Mouse (Mus musculus) cortical plate, adult 2 months (tissue): ENCODE results near the gene Adgrg3. TPM values are rescaled to one million over a fixed set of nuclear protein-coding genes. Genes with fewer than 3 reads are reported as not detected.

ENCODE experiments used
- H3K27ac ChIP-seq: fragments of 200-500 bp; 2 replicates; pipeline ENCODE4 v1.5.1; 2012; ENCODE audit warnings: low read length, control low read depth, inconsistent platforms; ENCODE audit not compliant: insufficient read depth
- H3K4me1 ChIP-seq: fragments of 200-500 bp; 2 replicates; pipeline ENCODE4 v1.6.1; 2011; ENCODE audit warnings: low read length; ENCODE audit not compliant: control insufficient read depth, insufficient read depth
- H3K4me3 ChIP-seq: fragments of 200-500 bp; 2 replicates; pipeline ENCODE4 v1.5.1; 2011; ENCODE audit warnings: mild to moderate bottlenecking, low read length, control low read depth; ENCODE audit not compliant: insufficient read depth
- CTCF ChIP-seq: fragments of 200-500 bp; IDR thresholded peaks from 2 replicates; pipeline ENCODE4 v1.5.1; 2011; ENCODE audit warnings: mild to moderate bottlenecking, control low read depth, low read length; ENCODE audit not compliant: insufficient read depth; ENCODE audit errors: extremely low read depth
- POLR2A ChIP-seq: fragments of 200-500 bp; IDR thresholded peaks from 2 replicates; pipeline ENCODE4 v1.6.1; 2011; ENCODE audit warnings: mild to moderate bottlenecking, low read length, control low read depth; ENCODE audit not compliant: insufficient read depth; ENCODE audit errors: extremely low read depth
- polyA plus RNA-seq: library from polyadenylated mRNA; depleted of rRNA; stranded (reverse); fragments of >200 nt; gene quantifications from 2 replicates; pipeline ENCODE4 v1.2.3, GENCODE M21; 2012; rRNA removed

The Adgrg3 gene
- polyA plus RNA-seq, 1 experiment = 0.40 TPM

- Histone ChIP-seq H3K4me3 (no peak overlapping the region), H3K4me1 (no peaks in the 10 kb centered on the region), H3K27ac (no peak overlapping the region)
- TF ChIP-seq POLR2A (no peak), CTCF (no peak)
These were observed 58.0 kb downstream of the Adgrg3 start for GRCm38 (mm10) chr8:95075504-95075903.

GRCm38 (mm10) chr8:95076151-95076550 is 58.7 kb downstream of the Adgrg3 start:
- no peaks in the 10 kb centered on the region for H3K4me1 ChIP-seq
- no peak overlapping the region for H3K27ac ChIP-seq
- H3K4me3 ChIP-seq = no peak overlapping the region
- no peak for TF ChIP-seq CTCF
- TF ChIP-seq POLR2A = no peak

- Histone ChIP-seq H3K4me1 (peaks cover 4% of the 10 kb centered on the region), H3K27ac (no peak overlapping the region), H3K4me3 (no peak overlapping the region)
- TF ChIP-seq POLR2A (no peak), CTCF (no peak)
These were observed 60.6 kb downstream of the Adgrg3 start for GRCm38 (mm10) chr8:95078055-95078454.

GRCm38 (mm10) chr8:95079305-95079704 is 61.8 kb downstream of the Adgrg3 start:
- no peak overlapping the region for H3K27ac ChIP-seq

GRCm38 (mm10) chr8:95080381-95081341 is 63.2 kb downstream of the Adgrg3 start, which contains the start of gene Katnb1:
Gene Katnb1, plus strand, starts transcription at chr8:95081186.
- Histone ChIP-seq H3K4me1 (peaks cover 4% of the 10 kb centered on the region), H3K4me3 (peak within 1 kb of the TSS; percentile 61), H3K27ac (no peak within 1 kb of the TSS)
- TF ChIP-seq POLR2A (peak; percentile 86), CTCF (no peak)

More at GRCm38 (mm10) chr8:95079305-95079704, 61.8 kb downstream of the Adgrg3 start:
- no peak overlapping the region for H3K4me3 ChIP-seq
- H3K4me1 ChIP-seq = peaks cover 4% of the 10 kb centered on the region
- TF ChIP-seq POLR2A (no peak), CTCF (no peak)

GRCm38 (mm10) chr8:95081650-95082049 is 64.2 kb downstream of the Adgrg3 start:
- no peak for TF ChIP-seq POLR2A
- TF ChIP-seq CTCF = no peak
- Histone ChIP-seq H3K4me1 (peaks cover 4% of the 10 kb centered on the region), H3K27ac (no peak overlapping the region), H3K4me3 (peak overlapping the region; percentile 61)

- TF ChIP-seq CTCF (no peak), POLR2A (no peak)
- Histone ChIP-seq H3K4me3 (no peak overlapping the region), H3K4me1 (peaks cover 4% of the 10 kb centered on the region), H3K27ac (no peak overlapping the region)
These were observed 66.8 kb downstream of the Adgrg3 start for GRCm38 (mm10) chr8:95084261-95084660.

GRCm38 (mm10) chr8:95084744-95085431 is 67.4 kb downstream of the Adgrg3 start:
- Histone ChIP-seq H3K4me1 (peaks cover 4% of the 10 kb centered on the region), H3K27ac (no peak overlapping the region), H3K4me3 (no peak overlapping the region)
- TF ChIP-seq POLR2A (no peak), CTCF (no peak)

- TF ChIP-seq CTCF = no peak
- Histone ChIP-seq H3K4me1 (peaks cover 4% of the 10 kb centered on the region), H3K4me3 (no peak overlapping the region), H3K27ac (no peak overlapping the region)
These were observed 68.1 kb downstream of the Adgrg3 start for GRCm38 (mm10) chr8:95085432-95086141.

GRCm38 (mm10) chr8:95093574-95093973 is 76.1 kb downstream of the Adgrg3 start:
- Histone ChIP-seq H3K4me1 (no peaks in the 10 kb centered on the region), H3K27ac (no peak overlapping the region), H3K4me3 (no peak overlapping the region)
- TF ChIP-seq POLR2A (no peak), CTCF (no peak)

Other genes starting within 250 kb of the Adgrg3 start
- 654 and 664 TPM in 2 replicates for gene Cx3cl1, start 245.7 kb upstream of the Adgrg3 start, polyA plus RNA-seq
- 4.4 TPM in 2 replicates for gene Ccl17, start 207.2 kb upstream of the Adgrg3 start, polyA plus RNA-seq
- gene Coq9, start 179.4 kb upstream of the Adgrg3 start, polyA plus RNA-seq = 103 and 110 TPM in 2 replicates
- 38.2 and 39.1 TPM in 2 replicates for gene Ciapin1, start 179.3 kb upstream of the Adgrg3 start, polyA plus RNA-seq
- gene Polr2c, start 160.2 kb upstream of the Adgrg3 start, polyA plus RNA-seq = 108 and 117 TPM in 2 replicates
- 15.1 and 15.9 TPM in 2 replicates for gene Dok4, start 141.4 kb upstream of the Adgrg3 start, polyA plus RNA-seq
- 2.1 and 3.0 TPM in 2 replicates for gene Ccdc102a, start 99.6 kb upstream of the Adgrg3 start, polyA plus RNA-seq
- 0.06 and 0.10 TPM in 2 replicates for gene Adgrg5, start 94.0 kb upstream of the Adgrg3 start, polyA plus RNA-seq
- 63.4 and 63.8 TPM in 2 replicates for gene Adgrg1, start 42.9 kb upstream of the Adgrg3 start, polyA plus RNA-seq
- gene Drc7, start 37.4 kb downstream of the Adgrg3 start, polyA plus RNA-seq = 0.93 and 2.2 TPM in 2 replicates
- gene Katnb1, start 63.5 kb downstream of the Adgrg3 start, polyA plus RNA-seq = 49.1 and 50.1 TPM in 2 replicates
- gene Kifc3, start 185.1 kb downstream of the Adgrg3 start, polyA plus RNA-seq = 55.2 TPM in 2 replicates